Mouse (Mus musculus) embryonic facial prominence, embryonic 10.5 days (tissue): ENCODE results near the gene Isg20. TPM values are rescaled to one million over a fixed set of nuclear protein-coding genes. Genes with fewer than 3 reads are reported as not detected.

Experiments
- DNase-seq: peaks from one replicate; pipeline ENCODE4 v3.0.0-alpha.2; 2017; ENCODE audit warnings: low spot score
- H3K27ac ChIP-seq: fragments of 300-500 bp; sonication (generic); replicated peaks from 2 replicates; pipeline ENCODE4 v1.5.1; 2016; ENCODE audit warnings: mild to moderate bottlenecking
- H3K27me3 ChIP-seq: fragments of 300-500 bp; sonication (generic); replicated peaks from 2 replicates; pipeline ENCODE4 v1.6.1; 2016; ENCODE audit warnings: low read depth, mild to moderate bottlenecking; ENCODE audit not compliant: poor library complexity, severe bottlenecking
- H3K36me3 ChIP-seq: fragments of 300-500 bp; sonication (generic); replicated peaks from 2 replicates; pipeline ENCODE4 v1.6.1; 2016; ENCODE audit warnings: mild to moderate bottlenecking, moderate library complexity
- H3K4me1 ChIP-seq: fragments of 300-500 bp; sonication (generic); 2 replicates; pipeline ENCODE4 v1.6.1; 2016
- H3K4me3 ChIP-seq: fragments of 300-500 bp; sonication (generic); 2 replicates; pipeline ENCODE4 v1.5.1; 2016; ENCODE audit warnings: mild to moderate bottlenecking, moderate library complexity
- H3K9me3 ChIP-seq: fragments of 300-500 bp; sonication (generic); 2 replicates; pipeline ENCODE4 v1.6.1; 2016; ENCODE audit warnings: mild to moderate bottlenecking
- WGBS: fragments of 180-500 bp; shearing (Covaris S2); methylation state at CpG from one replicate; pipeline ENCODE4 v1.1.7; 2016; 5-methylcytosine and 5-hydroxymethylcytosine counted together
- microRNA-seq: library from miRNA; unstranded; fragments of <30 nt; microRNA quantifications from one replicate; pipeline ENCODE4, GENCODE M21; 2017
- polyA plus RNA-seq: library from polyadenylated mRNA; unstranded; fragments of >200 nt; fragmentation: Nextera tagmentation; extraction: Ambion mirVana; gene quantifications from 2 replicates; pipeline ENCODE4 v1.2.1, GENCODE M21; 2016

The Isg20 gene
- polyA plus RNA-seq, 1 experiment from 2014 or later: 0.40 TPM

DNA sequence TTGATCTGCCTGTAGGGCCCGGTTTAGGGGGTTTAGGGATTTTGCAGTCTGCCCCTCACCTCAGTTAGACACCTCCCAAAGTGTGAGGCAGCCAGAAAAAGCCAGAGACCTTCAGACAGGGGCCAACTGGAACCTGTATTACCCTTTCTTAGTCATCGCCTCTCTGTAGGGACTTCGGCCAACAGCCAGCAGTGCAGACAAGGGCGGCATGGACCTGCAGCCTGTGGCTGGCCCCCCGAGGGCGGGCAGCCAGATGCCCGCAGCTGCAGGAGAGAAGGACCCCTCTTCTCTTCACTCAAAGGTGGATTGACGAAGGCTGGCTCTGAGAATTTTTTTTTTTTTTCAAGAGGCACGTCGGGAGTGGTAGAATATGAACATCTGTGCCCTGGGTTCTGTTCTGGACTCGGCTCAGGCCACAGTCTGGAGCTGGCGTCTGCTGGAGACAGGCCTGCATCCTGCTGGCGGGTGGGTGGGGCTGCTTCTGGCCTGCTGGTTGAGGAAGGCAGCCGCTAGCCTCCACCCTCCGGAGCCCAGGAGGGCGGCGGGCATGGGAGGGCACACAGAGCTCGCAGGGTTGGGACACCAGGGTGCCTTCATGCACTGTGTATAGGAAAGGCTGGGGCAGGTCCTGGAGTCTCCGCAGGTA, 25.9 kb downstream of the Isg20 start:
- no peaks in the 10 kb centered on the region for H3K36me3 ChIP-seq
- DNase-seq: no peak
- no peaks in the 10 kb centered on the region for H3K9me3 ChIP-seq
- no peak overlapping the region for H3K4me3 ChIP-seq
- peaks cover 4% of the 10 kb centered on the region; the same call in 1 of the 2 replicates for H3K27me3 ChIP-seq
- H3K27ac ChIP-seq: no peak overlapping the region
- 0 out of 2 replicates have a peak, but pooled peaks cover 3% of the 10 kb centered on the region for H3K4me1 ChIP-seq
- 60% methylated on average over 19 of the region's 19 CpGs for WGBS

- DNase-seq: no peak
- no peaks in the 10 kb centered on the region for H3K9me3 ChIP-seq
- WGBS: 87% methylated on average over 3 of the region's 3 CpGs
- H3K4me3 ChIP-seq: no peak overlapping the region
- no peak overlapping the region for H3K27ac ChIP-seq
- H3K27me3 ChIP-seq: peaks cover 4% of the 10 kb centered on the region; the same call in 1 of the 2 replicates
- H3K4me1 ChIP-seq: 0 out of 2 replicates have a peak, but pooled peaks cover 3% of the 10 kb centered on the region
- no peaks in the 10 kb centered on the region for H3K36me3 ChIP-seq
Observed at GRCm38 (mm10) chr7:78940971-78941370, 27.7 kb downstream of the Isg20 start.

DNA sequence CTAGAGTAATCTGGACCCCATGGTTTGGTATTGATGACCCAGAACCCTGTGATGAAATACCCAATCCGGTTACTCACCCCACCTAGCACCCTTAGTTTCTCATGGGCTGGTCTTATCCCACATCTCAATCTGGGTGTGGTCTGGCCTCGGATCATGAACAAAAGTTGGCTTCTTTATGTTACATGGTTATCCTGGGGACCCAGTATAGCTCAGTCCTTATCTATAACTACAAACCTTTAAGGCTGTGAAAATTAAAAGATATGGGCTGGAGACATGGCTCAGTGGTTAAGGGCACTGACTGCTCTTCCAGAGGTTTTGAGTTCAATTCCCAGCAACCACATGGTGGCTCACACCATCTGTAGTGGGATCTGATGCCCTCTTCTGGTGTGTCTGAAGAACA, 29.3 kb downstream of the Isg20 start:
- H3K4me3 ChIP-seq: no peak overlapping the region
- no peaks in the 10 kb centered on the region for H3K9me3 ChIP-seq
- 90% methylated on average over 2 of the region's 2 CpGs for WGBS
- H3K4me1 ChIP-seq: 0 out of 2 replicates have a peak, but pooled peaks cover 3% of the 10 kb centered on the region
- no peaks in the 10 kb centered on the region for H3K36me3 ChIP-seq
- DNase-seq: no peak
- H3K27me3 ChIP-seq: no peaks in the 10 kb centered on the region; the same call in 1 of the 2 replicates
- no peak overlapping the region for H3K27ac ChIP-seq

DNA sequence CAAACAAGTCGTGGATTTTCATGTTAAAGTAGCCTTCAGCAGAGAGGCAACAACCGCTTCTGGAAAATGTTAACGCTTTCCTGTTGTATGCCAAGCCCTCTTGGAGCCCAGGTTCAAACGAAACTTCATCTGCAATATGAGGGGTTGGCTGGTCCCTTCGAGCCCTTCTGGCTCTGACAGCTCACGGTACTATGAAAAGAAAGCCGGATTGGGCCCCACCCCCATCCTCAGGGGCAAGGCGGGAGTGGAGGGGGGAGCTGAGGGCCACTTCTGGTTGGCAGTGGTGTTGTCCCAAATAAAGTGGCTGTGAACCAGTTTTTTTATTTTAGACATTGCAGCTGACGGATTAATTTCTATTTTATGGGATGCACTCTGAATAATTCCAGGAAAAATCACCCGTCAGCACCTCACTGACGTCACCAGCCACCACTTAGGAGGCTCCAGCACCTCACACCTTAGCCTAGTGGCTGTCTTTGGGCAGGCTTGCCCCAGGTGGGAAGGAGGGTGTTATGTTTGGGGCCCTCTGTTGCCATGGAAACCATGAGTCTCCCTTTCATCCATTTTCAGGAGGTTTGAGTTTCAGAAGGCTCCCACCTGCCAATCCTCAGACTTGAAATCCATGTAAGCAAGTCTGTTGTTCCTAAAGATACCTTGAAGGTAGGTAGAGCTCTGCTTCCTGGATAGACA, 40.8 kb downstream of the Isg20 start:
- H3K36me3 ChIP-seq: no peaks in the 10 kb centered on the region
- H3K27me3 ChIP-seq: no peaks in the 10 kb centered on the region; the same call in 1 of the 2 replicates
- H3K27ac ChIP-seq: no peak overlapping the region
- H3K9me3 ChIP-seq: no peaks in the 10 kb centered on the region
- WGBS: 32% methylated on average over 11 of the region's 11 CpGs
- peak overlapping the region; percentile 27; the same call in 1 of the 2 replicates for H3K4me3 ChIP-seq
- H3K4me1 ChIP-seq: peaks cover 27% of the 10 kb centered on the region
- peak; percentile 35 for DNase-seq

GRCm38 (mm10) chr7:78954619-78955018, 41.4 kb downstream of the Isg20 start:
- H3K36me3 ChIP-seq: no peaks in the 10 kb centered on the region
- DNase-seq: no peak
- H3K4me3 ChIP-seq: no peak overlapping the region
- 82% methylated on average over 6 of the region's 6 CpGs for WGBS
- H3K9me3 ChIP-seq: no peaks in the 10 kb centered on the region
- no peak overlapping the region for H3K27ac ChIP-seq
- H3K4me1 ChIP-seq: peaks cover 31% of the 10 kb centered on the region
- H3K27me3 ChIP-seq: no peaks in the 10 kb centered on the region; the same call in 1 of the 2 replicates

GRCm38 (mm10) chr7:78955086-78955485, 41.9 kb downstream of the Isg20 start:
- 92% methylated on average over 6 of the region's 6 CpGs for WGBS
- DNase-seq: no peak

DNA sequence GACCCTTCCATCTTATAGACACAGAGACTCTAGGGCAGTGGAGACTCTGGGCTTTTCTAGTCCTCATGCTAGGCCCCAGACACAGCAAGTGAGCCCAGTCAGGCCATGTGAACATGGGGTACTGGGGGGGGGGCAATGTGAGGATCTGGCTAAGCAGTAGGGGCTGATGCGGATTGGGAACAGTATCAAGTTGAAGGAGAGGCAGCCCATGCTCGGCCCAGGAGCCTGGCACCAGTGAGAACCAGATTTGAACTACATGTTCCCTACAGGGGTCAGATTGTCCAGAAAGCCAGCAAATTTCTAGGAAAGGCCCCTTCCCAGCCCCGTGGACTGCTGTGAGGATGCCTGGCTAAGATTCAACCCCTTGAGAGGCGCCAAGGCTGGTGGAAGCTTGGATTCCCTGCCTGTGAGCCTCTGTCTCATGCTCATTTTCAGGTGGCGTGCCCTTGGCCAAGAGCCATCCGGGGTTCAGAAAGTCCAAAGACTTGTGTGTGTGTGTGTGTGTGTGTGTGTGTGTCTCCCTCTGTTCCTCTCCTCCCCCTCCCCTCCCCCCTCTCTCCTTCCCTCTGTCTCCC, 45.4 kb downstream of the Isg20 start:
- Histone ChIP-seq H3K27ac (peak overlapping the region; percentile 10), H3K9me3 (no peaks in the 10 kb centered on the region), H3K4me1 (peaks cover 33% of the 10 kb centered on the region), H3K27me3 (no peaks in the 10 kb centered on the region; the same call in 1 of the 2 replicates), H3K4me3 (no peak overlapping the region), H3K36me3 (no peaks in the 10 kb centered on the region)
- WGBS: 77% methylated on average over 6 of the region's 6 CpGs
- peak; percentile 19 for DNase-seq

More at GRCm38 (mm10) chr7:78955086-78955485, 41.9 kb downstream of the Isg20 start:
- Histone ChIP-seq H3K4me3 (no peak overlapping the region), H3K27me3 (no peaks in the 10 kb centered on the region; the same call in 1 of the 2 replicates), H3K36me3 (no peaks in the 10 kb centered on the region), H3K9me3 (no peaks in the 10 kb centered on the region), H3K27ac (no peak overlapping the region), H3K4me1 (peaks cover 34% of the 10 kb centered on the region)

GRCm38 (mm10) chr7:78963891-78964290, 50.7 kb downstream of the Isg20 start:
- no peak for DNase-seq
- H3K36me3 ChIP-seq: no peaks in the 10 kb centered on the region
- no peak overlapping the region for H3K4me3 ChIP-seq
- H3K27ac ChIP-seq: no peak overlapping the region
- peaks cover 13% of the 10 kb centered on the region for H3K4me1 ChIP-seq
- H3K27me3 ChIP-seq: no peaks in the 10 kb centered on the region
- no peaks in the 10 kb centered on the region for H3K9me3 ChIP-seq
- 82% methylated on average over 3 of the region's 3 CpGs for WGBS

Small RNAs within 50 kb of the gene (microRNA-seq; reads per million reads assigned to microRNA genes)
- gene Mir7-2: 37.2 reads per million, percentile 38 among the genes with 10 or more reads in this experiment

Other genes starting within 250 kb of the Isg20 start
- 1.8 and 1.9 TPM in 2 replicates for gene Ntrk3, start 175.4 kb upstream of the Isg20 start, polyA plus RNA-seq
- 89.5 and 93.4 TPM in 2 replicates for gene Mrps11, start 130.3 kb upstream of the Isg20 start, polyA plus RNA-seq
- 80.8 and 86.5 TPM in 2 replicates for gene Mrpl46, start 129.9 kb upstream of the Isg20 start, polyA plus RNA-seq
- 20.9 and 23.0 TPM in 2 replicates for gene Det1, start 66.2 kb upstream of the Isg20 start, polyA plus RNA-seq
- 66.2 and 70.1 TPM in 2 replicates for gene Aen, start 17.6 kb upstream of the Isg20 start, polyA plus RNA-seq
- gene Acan, start 140.1 kb downstream of the Isg20 start, polyA plus RNA-seq: 0.18 and 0.27 TPM in 2 replicates
- 2.3 TPM in 2 replicates for gene Hapln3, start 217.6 kb downstream of the Isg20 start, polyA plus RNA-seq
- 131 and 134 TPM in 2 replicates for gene Mfge8, start 235.6 kb downstream of the Isg20 start, polyA plus RNA-seq